Mouse (Mus musculus) heart, adult 2 months (tissue): ENCODE results near the gene Ccdc82.

Experiments
- CTCF ChIP-seq: fragments of 200-600 bp; IDR thresholded peaks from 2 replicates; pipeline ENCODE4 v1.8.1; 2022; ENCODE audit warnings: antibody characterized with exemption, mild to moderate bottlenecking, moderate library complexity
- EP300 ChIP-seq: fragments of 200-500 bp; IDR thresholded peaks from 2 replicates; pipeline ENCODE4 v1.6.1; 2011; ENCODE audit warnings: low read depth, low read length, control low read depth; ENCODE audit not compliant: insufficient read depth
- POLR2A ChIP-seq: fragments of 200-500 bp; IDR thresholded peaks from 2 replicates; pipeline ENCODE4 v1.6.1; 2011; ENCODE audit warnings: mild to moderate bottlenecking, low read depth, low read length, control low read depth; ENCODE audit not compliant: insufficient read depth

DNA sequence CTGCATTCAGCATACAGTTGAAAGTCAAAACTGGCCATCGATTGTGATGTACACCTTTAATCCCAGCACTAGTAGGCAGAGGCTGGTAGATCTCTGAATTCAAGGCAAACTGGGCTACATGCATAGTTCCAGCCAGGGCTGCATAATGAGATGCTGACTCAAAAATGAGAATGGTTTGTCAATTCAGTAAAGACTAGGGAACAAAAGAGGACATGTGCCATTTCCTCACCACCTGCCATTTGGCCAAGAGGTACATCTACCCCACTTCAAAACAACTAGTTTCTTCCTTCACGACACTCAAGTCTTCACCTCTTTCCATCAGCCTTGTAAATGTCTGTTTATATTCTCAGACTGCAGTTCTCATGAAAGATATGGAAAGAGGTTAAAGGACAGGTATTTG is 11.4 kb downstream of the Ccdc82 start:
- TF ChIP-seq CTCF (no peak), EP300 (no peak), POLR2A (no peak)
